Mouse (Mus musculus): Measurements from ENCODE around the gene Nppb.

The Nppb gene

GRCm38 (mm10) chr4:147977726-147978125 is 7.9 kb upstream of the Nppb start:
- no peak for DNase-seq

GRCm38 (mm10) chr4:147978391-147978790 is 7.2 kb upstream of the Nppb start:
- DNase-seq = no peak

DNA sequence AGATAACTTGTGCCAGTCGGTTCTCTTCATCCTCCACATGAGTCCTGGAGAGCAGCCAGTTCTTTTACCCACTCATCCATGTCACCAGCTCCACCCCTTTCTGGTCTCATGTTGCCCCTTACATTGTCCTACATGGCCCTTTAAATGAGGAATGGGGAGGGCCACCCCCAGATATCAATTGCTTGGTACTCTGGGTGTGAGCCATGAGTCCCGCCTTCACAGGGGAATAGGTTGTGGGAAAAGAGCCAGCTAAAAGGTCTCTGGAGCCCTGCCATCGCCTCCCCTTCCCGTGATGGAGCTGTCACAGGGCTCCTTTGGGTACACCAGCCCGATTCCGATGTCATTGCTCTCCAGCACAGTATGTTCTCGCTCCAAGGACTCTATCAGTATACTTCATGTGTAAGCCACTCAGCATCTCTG is 6.1 kb upstream of the Nppb start:
- no peak for DNase-seq

DNA sequence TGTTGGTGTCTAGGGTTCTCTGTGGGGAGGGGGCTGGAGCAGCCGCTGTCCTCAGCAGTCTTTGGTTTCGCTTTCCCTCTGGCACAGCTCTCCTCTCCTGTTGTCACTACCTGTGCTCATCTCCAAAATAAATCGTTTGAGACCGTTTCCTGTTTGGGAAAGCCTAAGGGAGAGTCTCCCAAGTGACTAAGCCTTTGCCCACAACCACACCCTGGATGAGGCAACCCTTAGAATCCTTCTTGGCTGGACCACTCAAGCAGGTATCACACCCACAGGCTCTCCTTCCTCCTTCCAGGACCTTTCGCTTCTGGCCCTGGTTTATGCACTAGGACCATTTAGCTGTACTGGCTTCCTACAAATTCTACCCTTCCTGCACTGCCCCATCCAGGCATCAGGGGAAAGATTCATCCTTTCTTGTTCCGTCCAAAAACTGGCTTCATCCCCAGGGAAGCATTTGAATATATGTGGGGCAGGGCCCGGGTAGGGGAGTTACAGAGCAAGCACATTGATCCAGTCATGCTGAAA is 8.0 kb downstream of the Nppb start:
- no peak for DNase-seq

DNA sequence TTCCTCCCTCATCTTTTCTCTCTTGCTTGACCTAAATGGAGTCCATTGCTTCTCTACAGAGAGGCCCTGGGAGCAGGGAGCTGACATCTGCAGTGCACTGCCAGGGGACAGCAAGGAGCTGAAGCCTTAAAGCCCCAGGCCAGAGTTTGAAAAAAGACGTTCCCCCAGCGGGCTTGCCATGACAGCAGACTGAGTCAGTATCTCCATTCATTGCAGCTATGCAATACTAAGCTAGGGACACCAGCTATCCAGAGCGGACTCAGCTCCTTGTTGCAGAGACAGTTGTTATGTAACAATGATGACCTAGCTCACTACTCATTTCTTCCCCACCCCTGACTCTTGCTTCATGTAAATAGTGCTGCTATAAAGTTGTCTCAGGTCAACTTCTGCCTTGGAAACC is 9.7 kb downstream of the Nppb start:
- no peak for DNase-seq

GRCm38 (mm10) chr4:148000202-148000772 is 14.7 kb downstream of the Nppb start, which contains the start of gene Nppa:
Nppa (plus strand) TSS chr4:148000722.
- DNase-seq = no peak

GRCm38 (mm10) chr4:148001013-148001789 is 15.6 kb downstream of the Nppb start:
- DNase-seq = no peak

DNA sequence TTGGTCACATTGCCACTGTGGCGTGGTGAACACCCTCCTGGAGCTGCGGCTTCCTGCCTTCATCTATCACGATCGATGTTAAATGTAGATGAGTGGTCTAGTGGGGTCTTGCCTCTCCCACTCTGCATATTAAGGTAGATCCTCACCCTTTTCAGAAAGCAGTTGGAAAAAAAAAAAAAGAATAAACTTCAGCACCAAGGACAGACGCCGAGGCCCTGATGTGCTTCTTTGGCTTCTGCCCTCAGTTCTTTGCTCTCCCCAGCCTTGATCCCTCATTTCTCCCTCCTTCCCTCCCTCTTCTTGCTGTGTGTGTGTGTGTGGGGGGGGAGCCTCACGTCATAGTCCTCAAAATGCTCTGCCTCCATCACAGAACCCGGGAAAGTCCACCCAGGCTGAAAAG is 16.3 kb downstream of the Nppb start:
- DNase-seq = peak; percentile 31 to 42

- no peak for DNase-seq
Measured at GRCm38 (mm10) chr4:148004361-148004760, 18.8 kb downstream of the Nppb start.

GRCm38 (mm10) chr4:148008412-148008811 is 22.8 kb downstream of the Nppb start:
- peak; percentile 66 to 72 for DNase-seq

GRCm38 (mm10) chr4:148009641-148010040 is 24.1 kb downstream of the Nppb start:
- no peak for DNase-seq

DNA sequence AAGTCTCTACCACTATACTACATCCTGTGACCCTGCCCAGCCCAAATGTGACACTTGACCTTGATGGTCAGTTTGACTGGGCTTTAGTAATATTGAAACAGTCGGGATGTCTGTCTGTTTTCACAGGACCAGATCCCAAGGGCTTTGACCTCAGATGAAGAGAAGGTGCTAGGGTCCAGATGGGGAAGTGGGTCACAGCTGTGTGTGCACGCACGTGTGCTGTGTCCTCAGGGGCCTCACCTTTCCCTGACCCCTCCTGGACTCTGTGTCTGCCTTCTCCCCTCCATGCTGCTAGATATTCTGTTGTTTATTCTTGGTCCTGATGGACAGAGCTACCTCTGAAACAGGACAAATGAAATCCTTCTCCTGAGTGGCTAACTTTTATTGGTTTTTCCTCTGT is 25.7 kb downstream of the Nppb start:
- no peak for DNase-seq

GRCm38 (mm10) chr4:148012216-148012615 is 26.6 kb downstream of the Nppb start:
- no peak for DNase-seq

GRCm38 (mm10) chr4:148015418-148015817 is 29.8 kb downstream of the Nppb start:
- DNase-seq = peak in 1 of 2 experiments; percentile 33

DNA sequence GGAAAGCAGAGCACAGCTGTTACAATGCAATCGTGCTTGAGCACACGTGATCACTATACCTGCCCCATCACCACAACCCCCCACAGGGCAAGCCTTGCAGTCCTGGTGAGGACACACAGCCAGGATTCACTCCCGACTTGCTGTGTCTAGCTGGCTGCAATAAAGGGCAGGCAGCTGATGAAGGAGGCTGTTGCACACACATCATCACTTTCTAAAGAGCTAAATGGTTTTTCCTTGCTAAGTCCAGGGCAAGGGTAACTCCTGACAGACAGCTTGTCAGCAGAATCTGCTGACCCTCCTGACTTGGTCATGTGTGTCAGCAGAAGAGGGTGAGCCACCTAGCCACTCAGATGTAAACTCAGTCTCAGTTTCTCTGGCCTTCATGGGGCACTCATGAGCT is 31.4 kb downstream of the Nppb start:
- peak in 1 of 2 experiments; percentile 18 for DNase-seq

DNA sequence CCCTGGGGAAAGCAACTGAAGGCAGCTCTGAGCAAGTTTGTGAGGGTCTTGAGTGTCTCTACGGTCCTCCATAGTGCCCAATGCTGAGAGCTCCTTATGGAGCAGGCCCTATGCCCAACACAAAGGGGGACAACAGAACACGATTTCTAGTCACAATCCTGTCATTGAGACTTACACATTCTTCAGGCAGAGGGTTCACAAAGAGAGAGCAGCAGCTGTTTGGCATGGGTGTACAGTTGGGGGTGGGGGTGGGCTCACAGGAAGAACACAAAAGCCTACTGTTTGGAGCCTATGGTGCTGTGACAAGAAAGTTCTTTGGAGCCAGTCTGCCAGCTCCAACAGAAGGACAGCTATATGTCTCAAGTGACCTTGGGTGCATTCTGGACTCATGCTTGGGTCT is 32.8 kb downstream of the Nppb start:
- no peak for DNase-seq

GRCm38 (mm10) chr4:148024003-148024402 is 38.4 kb downstream of the Nppb start:
- peak in 1 of 2 experiments; percentile 22 for DNase-seq

- no peak for DNase-seq
Measured at GRCm38 (mm10) chr4:148029297-148029696, 43.7 kb downstream of the Nppb start.

DNA sequence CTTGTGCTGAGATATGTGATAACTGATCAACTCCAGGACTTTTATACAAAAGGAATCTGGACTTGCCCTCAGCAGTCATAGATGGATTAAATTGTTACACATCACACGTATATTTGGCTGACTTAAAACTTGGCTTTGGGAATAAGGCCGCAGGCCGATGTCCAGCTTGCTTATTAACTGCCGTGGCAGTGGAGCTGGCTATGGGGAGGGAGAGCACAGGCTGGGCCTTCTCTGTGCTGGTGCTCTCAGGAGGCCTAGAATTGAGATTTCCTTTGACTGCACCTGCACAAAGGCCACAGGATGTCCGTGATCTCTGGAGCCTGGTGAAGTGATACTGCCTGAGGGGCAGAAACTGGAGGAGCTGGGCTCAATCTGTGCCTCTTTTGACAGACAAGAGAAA is 44.9 kb downstream of the Nppb start:
- DNase-seq = peak in 1 of 2 experiments; percentile 28

DNA sequence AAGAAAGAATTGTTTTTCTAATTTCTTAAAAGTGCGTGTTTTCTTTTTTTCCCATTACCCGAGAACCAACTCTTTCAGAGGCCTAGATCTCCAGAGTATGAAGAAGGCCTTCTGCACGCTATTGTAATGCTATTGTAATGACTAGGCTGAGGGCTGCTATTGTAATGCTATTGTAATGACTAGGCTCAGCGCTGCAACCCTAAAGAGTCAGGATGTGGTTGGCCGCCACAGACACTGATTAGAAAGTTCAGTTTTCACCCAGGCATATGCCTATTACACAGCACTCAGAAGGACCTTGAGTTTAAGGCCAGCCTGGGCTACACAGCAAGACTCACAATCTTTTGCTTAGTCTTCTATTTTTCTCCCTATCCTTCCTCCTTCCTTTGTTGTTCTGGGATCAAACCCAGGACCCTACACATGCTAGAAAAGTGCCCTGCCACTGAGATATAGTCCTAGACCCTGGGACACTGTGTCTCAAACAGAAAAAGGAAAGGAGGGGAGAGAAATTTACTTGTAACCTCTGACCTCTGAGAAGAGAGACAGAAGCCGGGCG is 48.3 kb downstream of the Nppb start:
- DNase-seq = no peak

GRCm38 (mm10) chr4:148035440-148035839 is 49.9 kb downstream of the Nppb start:
- DNase-seq = peak in 1 of 2 experiments; percentile 26

All from kidney, postnatal 4 days (tissue).